Mouse (Mus musculus) G1E (cell line): ENCODE measurements around the gene Cldnd2. TPM values are rescaled to one million over a fixed set of nuclear protein-coding genes. Genes with fewer than 3 reads are reported as not detected.
A peak's percentile ranks its signal among the peaks of the same experiment; 100 is the strongest.
"Not testable (repeated sequence)": the region's sequence is repeated elsewhere in the genome, so short reads cannot be mapped to it uniquely, and the experiment has no call there.

Experiments used
- ATAC-seq: 2 replicates; pipeline ENCODE4 v1.8.0; 2016; ENCODE audit warnings: mild to moderate bottlenecking; ENCODE audit not compliant: insufficient number of reproducible peaks, poor library complexity, low FRiP score, severe bottlenecking; ENCODE audit errors: extremely low read depth
- DNase-seq: peaks from one replicate; pipeline ENCODE4 v3.0.0; 2012; ENCODE audit warnings: low spot score
- H3K27me3 ChIP-seq: 2 replicates; pipeline ENCODE4 v1.6.1; 2012; ENCODE audit warnings: mild to moderate bottlenecking, low read length, inconsistent platforms; ENCODE audit not compliant: insufficient read depth
- H3K36me3 ChIP-seq: replicated peaks from 2 replicates; pipeline ENCODE3; 2012; ENCODE audit warnings: mild to moderate bottlenecking, inconsistent platforms
- H3K4me1 ChIP-seq: 2 replicates; pipeline ENCODE4 v1.6.1; 2012; ENCODE audit warnings: low read depth, low read length, inconsistent platforms, mixed read lengths; ENCODE audit not compliant: insufficient read depth
- H3K4me3 ChIP-seq: 2 replicates; pipeline ENCODE4 v1.5.1; 2012; ENCODE audit warnings: low read depth, mild to moderate bottlenecking, inconsistent platforms, low read length, moderate library complexity, mixed read lengths
- H3K9me3 ChIP-seq: replicated peaks from 2 replicates; pipeline ENCODE4 v1.6.1; 2012; ENCODE audit warnings: inconsistent platforms
- CTCF ChIP-seq: IDR thresholded peaks from 2 replicates; pipeline ENCODE4 v1.5.1; 2012; ENCODE audit warnings: low read depth, low read length, inconsistent platforms, mixed read lengths
- GATA1 ChIP-seq: IDR thresholded peaks from 2 replicates; pipeline ENCODE4 v1.6.1; 2012; ENCODE audit warnings: borderline replicate concordance, low read length, inconsistent platforms, mixed read lengths
- GATA2 ChIP-seq: IDR thresholded peaks from 2 replicates; pipeline ENCODE4 v1.6.1; 2012; ENCODE audit warnings: low read depth, low read length, inconsistent platforms, borderline replicate concordance
- POLR2AphosphoS5 ChIP-seq: IDR thresholded peaks from 2 replicates; pipeline ENCODE4 v1.6.1; 2012; ENCODE audit warnings: low read depth, low read length, inconsistent platforms; ENCODE audit not compliant: insufficient replicate concordance
- TAL1 ChIP-seq: conservative IDR thresholded peaks from 2 replicates; pipeline ENCODE4 v1.6.1; 2012; ENCODE audit warnings: low read depth, low read length, inconsistent platforms, mixed read lengths
- polyA plus RNA-seq: library from polyadenylated mRNA; stranded (reverse); fragments of >175 nt; gene quantifications from 2 replicates; pipeline ENCODE4 v1.2.3, GENCODE M21; 2012
- total RNA-seq, 2 experiments: library from RNA; stranded (forward) in 1 of 2; stranded (reverse) in 1 of 2; fragments of 200-1000 nt in 1 of 2; fragments of >200 nt in 1 of 2; fragmentation: Nextera tagmentation in 1 of 2; gene quantifications; 2 replicates each; pipeline ENCODE4 v1.2.3; 2014 to 2017

Gene Cldnd2
- total and polyA plus RNA-seq, 3 experiments, result not detected

DNA sequence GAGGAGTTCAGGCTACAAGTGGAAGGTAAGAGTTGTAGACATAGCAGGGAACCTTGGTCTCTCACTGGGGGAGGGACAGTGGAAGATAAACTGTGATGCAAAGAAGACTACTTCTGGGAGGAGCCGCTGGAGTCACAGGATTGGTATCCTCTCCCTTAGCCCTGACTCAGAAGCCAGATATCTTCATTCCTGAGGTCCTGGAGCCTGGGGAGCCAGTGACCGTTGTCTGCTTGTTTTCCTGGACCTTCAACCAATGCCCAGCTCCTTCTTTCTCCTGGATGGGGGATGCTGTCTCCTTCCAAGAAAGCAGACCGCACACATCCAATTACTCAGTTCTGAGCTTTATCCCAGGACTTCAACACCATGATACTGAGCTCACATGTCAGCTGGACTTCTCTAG, 31.5 kb upstream of the Cldnd2 start:
- no peaks in the 10 kb centered on the region for H3K36me3 ChIP-seq
- H3K9me3 ChIP-seq, result no peaks in the 10 kb centered on the region
- no peak overlapping the region for H3K4me3 ChIP-seq
- peaks cover 4% of the 10 kb centered on the region; the same call in 1 of the 2 replicates for H3K27me3 ChIP-seq
- H3K4me1 ChIP-seq, result no peaks in the 10 kb centered on the region
- ATAC-seq (no peak), DNase-seq (no peak)
- no peak for TF ChIP-seq GATA2
- TF ChIP-seq TAL1, result no peak
- no peak for TF ChIP-seq GATA1
- TF ChIP-seq CTCF, result no peak
- TF ChIP-seq POLR2AphosphoS5, result no peak

DNA sequence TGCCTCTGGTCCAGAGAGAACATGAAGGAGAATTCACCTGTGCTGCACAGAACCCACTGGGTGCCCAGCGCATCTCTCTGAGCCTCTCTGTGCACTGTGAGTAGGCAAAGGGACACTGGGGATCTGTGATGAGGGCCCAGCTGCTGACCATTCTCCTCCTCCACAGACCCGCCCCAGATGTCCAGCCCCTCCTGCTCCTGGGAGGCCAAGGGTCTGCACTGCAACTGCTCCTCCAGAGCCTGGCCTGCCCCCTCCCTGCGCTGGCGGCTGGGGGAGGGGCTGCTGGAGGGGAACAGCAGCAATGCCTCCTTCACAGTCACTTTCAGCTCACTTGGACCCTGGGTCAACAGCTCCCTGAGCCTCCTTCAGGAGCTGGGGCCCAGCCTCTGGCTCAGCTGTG, 28.9 kb upstream of the Cldnd2 start:
- H3K4me1 ChIP-seq, DNase-seq, H3K36me3 ChIP-seq, H3K4me3 ChIP-seq, H3K9me3 ChIP-seq, ATAC-seq, H3K27me3 ChIP-seq: not testable (repeated sequence)

- ATAC-seq, result no peak
- H3K9me3 ChIP-seq, result no peaks in the 10 kb centered on the region
- peaks cover 5% of the 10 kb centered on the region; the same call in 1 of the 2 replicates for H3K27me3 ChIP-seq
- H3K36me3 ChIP-seq, result no peaks in the 10 kb centered on the region
- peaks cover 5% of the 10 kb centered on the region; the same call in 1 of the 2 replicates for H3K4me1 ChIP-seq
- no peak for DNase-seq
- no peak overlapping the region for H3K4me3 ChIP-seq
- TF ChIP-seq POLR2AphosphoS5 (no peak), TAL1 (no peak), GATA2 (no peak), CTCF (peak; percentile 36; the same call in 1 of the 2 replicates), GATA1 (no peak)
These were observed 23.3 kb upstream of the Cldnd2 start for GRCm38 (mm10) chr7:43417298-43417697.

- no peak overlapping the region for H3K4me3 ChIP-seq
- peak; percentile 88 for ATAC-seq
- H3K9me3 ChIP-seq, result no peaks in the 10 kb centered on the region
- H3K4me1 ChIP-seq, result no peaks in the 10 kb centered on the region
- no peaks in the 10 kb centered on the region for H3K36me3 ChIP-seq
- H3K27me3 ChIP-seq, result peaks cover under 1% of the 10 kb centered on the region; the same call in 1 of the 2 replicates
- DNase-seq, result peak; percentile 61
- TF ChIP-seq GATA1 (no peak), CTCF (peak; percentile 97), TAL1 (no peak), GATA2 (no peak), POLR2AphosphoS5 (no peak)
These were observed 17.5 kb upstream of the Cldnd2 start for GRCm38 (mm10) chr7:43422995-43423617.

GRCm38 (mm10) chr7:43423991-43424625, 16.5 kb upstream of the Cldnd2 start:
- Histone ChIP-seq H3K9me3 (no peaks in the 10 kb centered on the region), H3K27me3 (peaks cover 4% of the 10 kb centered on the region; the same call in 1 of the 2 replicates), H3K4me1 (no peaks in the 10 kb centered on the region), H3K36me3 (no peaks in the 10 kb centered on the region), H3K4me3 (no peak overlapping the region)
- DNase-seq, result no peak
- ATAC-seq, result no peak
- TF ChIP-seq GATA1 (no peak), CTCF (no peak), TAL1 (no peak), GATA2 (no peak), POLR2AphosphoS5 (no peak)

- H3K27me3 ChIP-seq, result peaks cover 17% of the 10 kb centered on the region; the same call in 1 of the 2 replicates
- H3K9me3 ChIP-seq, result no peaks in the 10 kb centered on the region
- no peak for DNase-seq
- H3K36me3 ChIP-seq, result no peaks in the 10 kb centered on the region
- TF ChIP-seq CTCF, result no peak
- TF ChIP-seq GATA2, result no peak
- no peak for TF ChIP-seq TAL1
- no peak for TF ChIP-seq POLR2AphosphoS5
- no peak for TF ChIP-seq GATA1
- H3K4me3 ChIP-seq, result no peak within 1 kb of the TSS
- no peaks in the 10 kb centered on the region for H3K4me1 ChIP-seq
- no peak for ATAC-seq
These were observed 13.2 kb upstream of the Cldnd2 start, which contains the start of gene Lim2 for GRCm38 (mm10) chr7:43427406-43427805. Gene Lim2, plus strand, starts transcription at chr7:43427670.
